Mouse (Mus musculus): ENCODE data around the gene Cdc16.

DNA sequence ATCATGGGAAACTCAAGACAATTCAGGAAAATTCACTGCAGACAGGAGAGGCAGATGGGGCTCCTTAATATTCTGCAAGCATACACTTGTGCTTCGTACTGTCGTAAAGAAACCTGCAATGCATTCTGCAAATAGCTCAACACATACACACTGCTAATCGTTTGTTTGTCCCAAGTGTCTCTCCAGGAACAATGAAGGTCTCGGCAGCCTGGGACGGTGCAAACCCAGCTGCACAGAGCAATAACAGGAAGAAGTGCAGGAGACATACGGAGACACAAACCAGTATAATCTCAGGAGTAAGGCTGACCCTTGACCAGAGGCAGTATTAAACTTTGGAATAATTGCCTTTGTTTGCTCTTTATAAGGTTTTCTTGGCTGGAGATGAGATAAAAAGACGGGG lies 996 bp upstream of the Cdc16 start:
- TF ChIP-seq CTCF (IDR thresholded peaks at IDR 0.05; ENCODE audit: low read depth) (no peak), EP300 (IDR thresholded peaks at IDR 0.05; ENCODE audit: low read depth) (no peak)
